Mouse (Mus musculus) retina, embryonic 14.5 days (tissue): ENCODE measurements at regions not wholly inside any gene's neighbourhood (a gene's known extent, or its start where the extent isn't known, plus 50 kb on each side); places are given as distances from the start of the nearest gene placed in this dataset.
A peak's percentile ranks its signal among the peaks of the same experiment; 100 is the strongest.

Experiments
- DNase-seq: peaks from one replicate; pipeline ENCODE4 v3.0.0-alpha.2; 2015; ENCODE audit warnings: low spot score

GRCm38 (mm10) chr13:110895349-110895748 lies 359.5 kb upstream of the Actbl2 start:
- no peak for DNase-seq

- no peak for DNase-seq
Measured at GRCm38 (mm10) chr13:110895900-110896299, 358.9 kb upstream of the Actbl2 start.

GRCm38 (mm10) chr13:110897621-110898020 lies 357.2 kb upstream of the Actbl2 start:
- DNase-seq = no peak

- no peak for DNase-seq
Measured at GRCm38 (mm10) chr13:110902994-110903644, 351.7 kb upstream of the Actbl2 start.

- no peak for DNase-seq
Measured at GRCm38 (mm10) chr13:110907319-110907955, 347.4 kb upstream of the Actbl2 start.

GRCm38 (mm10) chr13:110911866-110912265 lies 342.9 kb upstream of the Actbl2 start:
- DNase-seq = no peak

- DNase-seq = no peak
Measured at GRCm38 (mm10) chr13:110913177-110913576, 341.6 kb upstream of the Actbl2 start.

- DNase-seq = no peak
Measured at GRCm38 (mm10) chr13:110913687-110914086, 341.1 kb upstream of the Actbl2 start.

GRCm38 (mm10) chr13:110915161-110915560 lies 339.7 kb upstream of the Actbl2 start:
- DNase-seq = no peak

- DNase-seq = no peak
Measured at GRCm38 (mm10) chr13:110923936-110924335, 330.9 kb upstream of the Actbl2 start.

GRCm38 (mm10) chr13:110924897-110925296 lies 329.9 kb upstream of the Actbl2 start:
- DNase-seq = no peak

- no peak for DNase-seq
Measured at GRCm38 (mm10) chr13:110928143-110928542, 326.7 kb upstream of the Actbl2 start.

- no peak for DNase-seq
Measured at GRCm38 (mm10) chr13:110928894-110929293, 325.9 kb upstream of the Actbl2 start.

- no peak for DNase-seq
Measured at GRCm38 (mm10) chr13:110929579-110929978, 325.2 kb upstream of the Actbl2 start.

- DNase-seq = no peak
Measured at GRCm38 (mm10) chr13:110941587-110941986, 313.2 kb upstream of the Actbl2 start.

- no peak for DNase-seq
Measured at GRCm38 (mm10) chr13:110942986-110943644, 311.7 kb upstream of the Actbl2 start.

- DNase-seq = no peak
Measured at GRCm38 (mm10) chr13:110944061-110944460, 310.8 kb upstream of the Actbl2 start.

GRCm38 (mm10) chr13:110944683-110945082 lies 310.1 kb upstream of the Actbl2 start:
- no peak for DNase-seq

GRCm38 (mm10) chr13:110960212-110960611 lies 294.6 kb upstream of the Actbl2 start:
- DNase-seq = no peak

- DNase-seq = no peak
Measured at GRCm38 (mm10) chr13:110967109-110967508, 287.7 kb upstream of the Actbl2 start.

- DNase-seq = peak; percentile 89
Measured at GRCm38 (mm10) chr13:110967626-110968506, 286.9 kb upstream of the Actbl2 start.

- peak; percentile 9 for DNase-seq
Measured at GRCm38 (mm10) chr13:110968507-110968905, 286.3 kb upstream of the Actbl2 start.
